Mouse (Mus musculus) neural tube, embryonic 12.5 days (tissue): ENCODE data around the gene Syce1. TPM values are rescaled to one million over a fixed set of nuclear protein-coding genes. Genes with fewer than 3 reads are reported as not detected.

Source experiments
- ATAC-seq: fragments of 200-750 bp; cut with Nextera tagmentation; 2 replicates; pipeline ENCODE4 v1.8.0; 2017; ENCODE audit warnings: low read depth, mild to moderate bottlenecking, moderate TSS enrichment, moderate library complexity; ENCODE audit not compliant: low FRiP score
- H3K27ac ChIP-seq: fragments of 300-500 bp; sonication (generic); 2 replicates; pipeline ENCODE4 v1.5.1; 2016
- H3K27me3 ChIP-seq: fragments of 300-500 bp; sonication (generic); replicated peaks from 2 replicates; pipeline ENCODE4 v1.6.1; 2016; ENCODE audit warnings: mild to moderate bottlenecking
- H3K36me3 ChIP-seq: fragments of 300-500 bp; sonication (generic); 2 replicates; pipeline ENCODE4 v1.6.1; 2016; ENCODE audit warnings: mild to moderate bottlenecking
- H3K4me1 ChIP-seq: fragments of 300-500 bp; sonication (generic); 2 replicates; pipeline ENCODE4 v1.6.1; 2016
- H3K4me2 ChIP-seq: fragments of 300-500 bp; sonication (generic); replicated peaks from 2 replicates; pipeline ENCODE4 v1.6.1; 2016; ENCODE audit warnings: mild to moderate bottlenecking
- H3K4me3 ChIP-seq: fragments of 300-500 bp; sonication (generic); 2 replicates; pipeline ENCODE4 v1.5.1; 2016
- H3K9ac ChIP-seq: fragments of 300-500 bp; sonication (generic); 2 replicates; pipeline ENCODE4 v1.6.1; 2016; ENCODE audit warnings: mild to moderate bottlenecking
- H3K9me3 ChIP-seq: fragments of 300-500 bp; sonication (generic); 2 replicates; pipeline ENCODE4 v1.6.1; 2016; ENCODE audit warnings: mild to moderate bottlenecking
- WGBS: fragments of 180-500 bp; shearing (Covaris S2); methylation state at CpG from one replicate; pipeline ENCODE4 v1.1.7; 2016; 5-methylcytosine and 5-hydroxymethylcytosine counted together
- polyA plus RNA-seq: library from polyadenylated mRNA; unstranded; fragments of >200 nt; fragmentation: Nextera tagmentation; extraction: Ambion mirVana; gene quantifications from 2 replicates; pipeline ENCODE4 v1.2.1, GENCODE M21; 2016

Syce1 gene
- polyA plus RNA-seq, 1 experiment from 2014 or later, result 0.30 TPM

DNA sequence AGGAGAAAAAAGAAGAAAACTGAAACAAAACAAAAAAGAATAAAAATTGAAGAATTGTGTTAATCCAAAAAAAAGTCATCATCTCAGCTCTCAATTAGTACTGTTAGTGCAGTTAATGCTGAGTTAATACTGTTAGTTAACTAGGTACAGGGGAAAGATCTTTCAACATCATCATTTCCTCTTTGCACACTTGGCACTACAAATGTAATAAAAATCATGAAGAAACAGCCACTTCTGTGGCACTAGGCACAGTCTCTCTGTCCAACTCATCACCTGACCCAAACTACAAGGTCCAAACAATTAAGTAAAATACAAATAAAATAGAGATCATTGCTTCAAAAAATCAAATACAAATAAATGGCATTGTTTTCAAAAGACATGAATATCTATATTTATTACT lies 27.0 kb downstream of the Syce1 start:
- Histone ChIP-seq H3K27ac (no peak overlapping the region), H3K9me3 (no peaks in the 10 kb centered on the region), H3K9ac (no peak overlapping the region), H3K4me1 (no peaks in the 10 kb centered on the region), H3K36me3 (no peaks in the 10 kb centered on the region), H3K4me3 (no peak overlapping the region), H3K27me3 (no peaks in the 10 kb centered on the region), H3K4me2 (no peak overlapping the region)
- no peak for ATAC-seq

DNA sequence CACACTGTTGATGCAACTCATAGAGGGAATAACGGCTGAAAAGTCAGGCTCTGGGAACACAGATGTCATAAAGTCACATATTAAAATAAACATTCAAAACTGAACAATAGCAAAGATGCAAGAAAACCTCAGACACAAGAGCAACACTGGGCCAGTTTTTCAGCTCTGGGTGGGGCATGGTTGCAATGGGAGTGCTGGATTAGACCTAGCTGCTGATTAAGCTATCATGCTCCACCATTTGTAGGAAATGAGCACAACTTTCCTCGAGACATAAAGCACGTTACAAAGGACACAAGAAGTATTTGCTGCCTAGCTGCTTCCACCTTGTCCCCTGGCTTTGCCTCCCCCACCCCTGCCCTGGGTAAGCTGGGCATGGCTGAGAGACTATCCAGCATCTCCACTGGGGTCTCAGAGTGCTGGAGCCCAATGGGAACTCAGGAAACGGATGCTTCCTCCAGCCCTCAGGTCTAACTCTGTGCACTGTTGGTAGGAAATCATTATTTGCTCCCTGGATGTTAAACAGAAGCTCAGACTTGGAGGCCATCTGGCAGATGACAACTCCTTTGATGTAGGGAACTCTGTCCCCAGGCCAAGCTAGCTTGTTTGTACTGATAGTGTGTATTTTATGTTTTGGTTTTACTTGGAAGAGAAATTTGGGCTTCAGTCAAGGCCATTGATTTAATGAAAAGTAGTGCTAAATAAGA lies 31.3 kb downstream of the Syce1 start:
- H3K4me2 ChIP-seq, result no peak overlapping the region
- 79% methylated on average over 4 of the region's 4 CpGs for WGBS
- no peak overlapping the region for H3K9ac ChIP-seq
- no peak overlapping the region for H3K4me3 ChIP-seq
- H3K4me1 ChIP-seq, result no peaks in the 10 kb centered on the region
- no peak for ATAC-seq
- H3K27me3 ChIP-seq, result no peaks in the 10 kb centered on the region
- H3K9me3 ChIP-seq, result peaks cover 4% of the 10 kb centered on the region; the same call in 1 of the 2 replicates
- no peak overlapping the region for H3K27ac ChIP-seq
- no peaks in the 10 kb centered on the region for H3K36me3 ChIP-seq

DNA sequence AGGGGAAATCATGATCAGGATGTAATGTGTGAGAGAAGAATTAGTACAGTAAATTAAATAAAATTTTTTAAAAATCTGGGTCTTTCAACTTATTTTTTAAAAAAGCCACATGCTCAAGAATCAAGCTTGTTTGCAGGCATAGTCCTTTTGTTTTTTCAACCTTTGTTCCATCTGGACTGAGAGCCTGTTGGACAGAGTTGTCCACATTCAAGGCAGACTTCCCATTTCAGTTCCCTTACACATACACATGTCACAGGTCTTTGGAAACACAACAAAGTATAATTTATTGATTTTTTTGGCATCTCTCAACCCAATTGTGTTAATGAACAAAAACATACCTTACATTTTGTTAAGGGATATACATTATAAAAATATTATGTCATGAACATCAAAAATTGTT lies 33.1 kb downstream of the Syce1 start:
- no peaks in the 10 kb centered on the region for H3K36me3 ChIP-seq
- no peak overlapping the region for H3K4me3 ChIP-seq
- no peak for ATAC-seq
- H3K4me2 ChIP-seq, result no peak overlapping the region
- H3K4me1 ChIP-seq, result no peaks in the 10 kb centered on the region
- H3K9ac ChIP-seq, result no peak overlapping the region
- H3K27me3 ChIP-seq, result no peaks in the 10 kb centered on the region
- H3K27ac ChIP-seq, result no peak overlapping the region
- H3K9me3 ChIP-seq, result peaks cover 4% of the 10 kb centered on the region; the same call in 1 of the 2 replicates

DNA sequence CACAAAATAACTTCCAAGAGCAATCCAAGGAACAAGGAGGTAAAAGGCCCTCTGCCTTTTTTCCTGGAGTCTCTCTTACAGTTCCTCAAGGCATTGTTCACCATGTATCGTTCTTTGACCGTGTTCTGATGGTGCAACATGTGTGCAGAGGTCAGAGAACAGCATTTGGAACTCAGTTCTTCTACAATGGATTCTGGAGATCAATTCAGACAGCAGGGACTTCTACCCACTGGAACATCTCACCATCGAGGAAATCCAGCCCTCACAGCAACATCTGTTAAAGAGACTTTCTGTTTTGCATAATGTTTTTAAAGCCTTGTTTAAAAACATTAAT lies 38.9 kb downstream of the Syce1 start:
- Histone ChIP-seq H3K27me3 (no peaks in the 10 kb centered on the region), H3K36me3 (no peaks in the 10 kb centered on the region), H3K9ac (no peak overlapping the region), H3K4me3 (no peak overlapping the region), H3K9me3 (no peaks in the 10 kb centered on the region), H3K4me1 (no peaks in the 10 kb centered on the region), H3K27ac (no peak overlapping the region), H3K4me2 (no peak overlapping the region)
- ATAC-seq, result no peak
- 86% methylated on average over 3 of the region's 3 CpGs for WGBS

DNA sequence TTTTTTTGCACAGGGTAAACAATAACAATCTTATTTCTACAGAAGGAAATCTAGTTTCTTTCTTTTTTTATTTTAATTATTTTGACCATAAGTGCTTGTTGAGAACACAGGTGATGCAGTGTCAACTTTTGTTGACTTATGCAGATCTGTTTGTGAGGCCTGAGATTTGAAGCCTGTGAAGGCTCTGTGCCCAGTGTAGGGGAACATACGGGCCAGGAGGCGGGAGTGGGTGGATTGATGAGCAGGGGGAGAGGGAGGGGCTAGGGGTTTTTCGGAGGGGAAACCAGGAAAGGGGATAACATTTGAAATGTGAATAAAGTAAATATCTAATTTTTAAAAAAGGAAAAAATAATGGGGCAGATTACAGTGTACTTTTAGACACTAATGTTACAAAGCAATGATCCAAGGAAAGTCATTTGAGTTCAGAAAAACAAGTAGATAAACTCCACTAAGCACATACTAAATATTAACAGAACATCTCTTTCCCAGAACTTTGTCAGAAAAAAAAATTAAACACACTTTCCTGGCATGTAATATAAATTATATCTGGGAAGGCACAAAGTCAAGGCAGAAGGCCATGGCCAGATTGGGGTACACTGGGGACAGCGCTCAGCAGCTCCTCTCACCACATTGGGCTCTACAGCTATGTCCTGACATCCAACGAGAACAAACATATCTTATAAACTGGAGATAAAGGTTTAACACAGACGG lies 39.4 kb downstream of the Syce1 start:
- no peak for ATAC-seq
- Histone ChIP-seq H3K9ac (no peak overlapping the region), H3K4me1 (no peaks in the 10 kb centered on the region), H3K4me2 (no peak overlapping the region), H3K36me3 (no peaks in the 10 kb centered on the region), H3K27ac (no peak overlapping the region), H3K9me3 (no peaks in the 10 kb centered on the region), H3K27me3 (no peaks in the 10 kb centered on the region), H3K4me3 (no peak overlapping the region)
- WGBS, result 84% methylated on average over 6 of the region's 6 CpGs

DNA sequence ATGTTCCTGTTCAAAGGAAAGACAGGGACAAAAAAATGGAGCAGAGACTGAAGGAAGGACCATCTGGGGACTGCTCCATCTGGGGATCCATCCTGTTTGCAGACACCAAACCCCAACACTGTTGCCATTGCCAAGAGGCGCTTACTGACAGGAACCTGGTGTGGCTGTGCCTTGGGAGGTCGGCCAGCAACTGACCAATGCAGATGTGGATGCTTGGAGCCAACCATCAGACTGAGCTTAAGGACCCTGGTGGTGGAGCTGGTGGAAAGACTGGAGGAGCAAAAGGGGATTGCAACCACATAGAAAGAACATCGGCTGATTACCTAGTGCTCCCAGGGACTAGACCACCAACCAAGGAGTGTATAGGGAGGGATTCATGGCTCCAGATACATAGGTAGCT lies 40.2 kb downstream of the Syce1 start:
- no peaks in the 10 kb centered on the region for H3K36me3 ChIP-seq
- no peak overlapping the region for H3K27ac ChIP-seq
- H3K27me3 ChIP-seq, result no peaks in the 10 kb centered on the region
- no peak overlapping the region for H3K4me2 ChIP-seq
- ATAC-seq, result no peak
- WGBS, result 86% methylated on average over 3 of the region's 3 CpGs
- H3K9ac ChIP-seq, result no peak overlapping the region
- H3K9me3 ChIP-seq, result no peaks in the 10 kb centered on the region
- no peaks in the 10 kb centered on the region for H3K4me1 ChIP-seq
- no peak overlapping the region for H3K4me3 ChIP-seq

DNA sequence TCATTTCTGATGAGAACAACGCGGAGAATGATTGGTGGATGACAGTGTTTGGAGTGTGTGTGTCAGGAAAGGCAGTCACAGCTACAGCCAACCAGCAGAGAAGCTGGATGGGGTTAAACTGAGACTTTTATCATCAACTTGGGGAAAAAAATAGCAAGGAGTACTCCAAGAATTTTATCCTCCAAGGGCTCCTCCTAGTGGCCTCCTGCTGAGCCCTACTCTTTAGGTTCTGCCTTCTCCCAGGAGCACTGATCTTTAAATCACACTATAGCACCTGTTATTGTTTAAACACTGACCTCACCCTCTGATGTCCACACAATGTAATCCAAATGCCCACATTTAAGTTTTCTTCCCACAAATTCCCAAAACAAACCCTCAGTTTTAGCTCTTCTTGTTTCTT lies 54.5 kb downstream of the Syce1 start:
- no peaks in the 10 kb centered on the region for H3K4me1 ChIP-seq
- no peaks in the 10 kb centered on the region for H3K9me3 ChIP-seq
- H3K36me3 ChIP-seq, result no peaks in the 10 kb centered on the region
- WGBS, result 73% methylated on average over 2 of the region's 2 CpGs
- no peak for ATAC-seq
- no peak overlapping the region for H3K4me2 ChIP-seq
- H3K4me3 ChIP-seq, result no peak overlapping the region
- H3K27ac ChIP-seq, result no peak overlapping the region
- H3K9ac ChIP-seq, result no peak overlapping the region
- no peaks in the 10 kb centered on the region for H3K27me3 ChIP-seq

Other genes starting within 250 kb of the Syce1 start
- gene Olfr538, start 220.0 kb downstream of the Syce1 start, polyA plus RNA-seq, result not detected in 2 replicates
- 0.03 TPM in 1 of 2 replicates, not detected in the other for gene Olfr46, start 186.6 kb downstream of the Syce1 start, polyA plus RNA-seq
- gene Olfr61, start 158.9 kb downstream of the Syce1 start, polyA plus RNA-seq, result not detected in 2 replicates
- gene Olfr53, start 141.4 kb downstream of the Syce1 start, polyA plus RNA-seq, result not detected in 2 replicates
- not detected in 2 replicates for gene Olfr539, start 127.9 kb downstream of the Syce1 start, polyA plus RNA-seq
- not detected in 2 replicates for gene Olfr45, start 105.9 kb downstream of the Syce1 start, polyA plus RNA-seq
- gene Olfr541, start 90.6 kb downstream of the Syce1 start, polyA plus RNA-seq, result not detected in 2 replicates
- gene Cyp2e1, start 24.1 kb downstream of the Syce1 start, polyA plus RNA-seq, result not detected in 2 replicates
- gene Zfp941, start 34.3 kb upstream of the Syce1 start, polyA plus RNA-seq, result 13.2 and 15.3 TPM in 2 replicates
- not detected in 2 replicates for gene Urah, start 47.2 kb upstream of the Syce1 start, polyA plus RNA-seq
- not detected in 2 replicates for gene Scgb1c1, start 57.7 kb upstream of the Syce1 start, polyA plus RNA-seq
- gene Odf3, start 60.0 kb upstream of the Syce1 start, polyA plus RNA-seq, result not detected in 2 replicates
- gene Gm45785, start 68.5 kb upstream of the Syce1 start, polyA plus RNA-seq, result not detected in 2 replicates
- gene Ric8a, start 69.1 kb upstream of the Syce1 start, polyA plus RNA-seq, result 89.1 and 94.8 TPM in 2 replicates
- gene Bet1l, start 69.7 kb upstream of the Syce1 start, polyA plus RNA-seq, result 30.3 and 34.2 TPM in 2 replicates
- gene Psmd13, start 94.1 kb upstream of the Syce1 start, polyA plus RNA-seq, result 293 and 317 TPM in 2 replicates
- gene Sirt3, start 94.5 kb upstream of the Syce1 start, polyA plus RNA-seq, result 32.4 and 33.1 TPM in 2 replicates
- gene Cox8b, start 112.6 kb upstream of the Syce1 start, polyA plus RNA-seq, result 1.9 and 2.2 TPM in 2 replicates
- gene Nlrp6, start 133.1 kb upstream of the Syce1 start, polyA plus RNA-seq, result 0.08 TPM in 1 of 2 replicates, not detected in the other
- 11.2 and 12.2 TPM in 2 replicates for gene Pgghg, start 153.5 kb upstream of the Syce1 start, polyA plus RNA-seq
- 1.2 and 1.6 TPM in 2 replicates for gene Ifitm5, start 162.4 kb upstream of the Syce1 start, polyA plus RNA-seq
- 0.55 TPM in 1 of 2 replicates, not detected in the other for gene Gm45717, start 168.1 kb upstream of the Syce1 start, polyA plus RNA-seq
- 314 and 316 TPM in 2 replicates for gene Ifitm2, start 168.1 kb upstream of the Syce1 start, polyA plus RNA-seq
- 10.1 and 13.6 TPM in 2 replicates for gene Ifitm1, start 179.4 kb upstream of the Syce1 start, polyA plus RNA-seq
- gene Ifitm3, start 222.9 kb upstream of the Syce1 start, polyA plus RNA-seq, result 23.9 and 29.2 TPM in 2 replicates
- gene Ifitm6, start 230.1 kb upstream of the Syce1 start, polyA plus RNA-seq, result 0.42 and 0.54 TPM in 2 replicates
- gene Gm17387, start 241.3 kb upstream of the Syce1 start, polyA plus RNA-seq, result not detected in 2 replicates